Mouse (Mus musculus) adrenal gland, postnatal 14 days (tissue): ENCODE results near the gene Sult4a1. TPM values are rescaled to one million over a fixed set of nuclear protein-coding genes. Genes with fewer than 3 reads are reported as not detected.

Experiments used
- DNase-seq: peaks from one replicate; pipeline ENCODE4 v3.0.0; 2021; ENCODE audit warnings: mixed read lengths
- long read RNA-seq, 2 experiments: library from polyadenylated mRNA; stranded (forward); transcript quantifications; one replicate each; pipeline ENCODE4 v2.0.0; 2021
- total RNA-seq: library from RNA; stranded (reverse); gene quantifications from 2 replicates; pipeline ENCODE4 v1.2.3, GENCODE M21; 2021

The Sult4a1 gene
- total RNA-seq, result 4.2 and 8.4 TPM in 2 replicates
- long read RNA-seq, experiment 1, transcript Sult4a1-201 (7 exons, 2,383 nt), result major isoform, 6 of 8 reads
- long read RNA-seq, experiment 1, partial matches to known transcripts, result 0 of 8 reads
- long read RNA-seq, experiment 1, other reads (novel, unspliced or antisense), result 0 of 8 reads
- long read RNA-seq, experiment 2, transcript Sult4a1-201 (7 exons, 2,383 nt), result major isoform, 6 of 6 reads
- long read RNA-seq, experiment 2, partial matches to known transcripts, result 0 of 6 reads
- long read RNA-seq, experiment 2, other reads (novel, unspliced or antisense), result 0 of 6 reads

- peak; percentile 15 for DNase-seq
Measured at GRCm38 (mm10) chr15:84105105-84105923, at the start of gene Sult4a1. TSS of gene Sult4a1 (minus strand) at chr15:84105754.

GRCm38 (mm10) chr15:84140929-84141328, 35.4 kb upstream of the Sult4a1 start:
- DNase-seq, result no peak

- DNase-seq, result no peak
Measured at GRCm38 (mm10) chr15:84140109-84140508, 34.6 kb upstream of the Sult4a1 start.

GRCm38 (mm10) chr15:84139592-84140005, 34.0 kb upstream of the Sult4a1 start:
- no peak for DNase-seq

GRCm38 (mm10) chr15:84136473-84137415, 31.2 kb upstream of the Sult4a1 start:
- no peak for DNase-seq

GRCm38 (mm10) chr15:84135472-84135871, 29.9 kb upstream of the Sult4a1 start:
- DNase-seq, result peak; percentile 22

GRCm38 (mm10) chr15:84133440-84133839, 27.9 kb upstream of the Sult4a1 start:
- peak; percentile 64 for DNase-seq

- DNase-seq, result peak; percentile 75
Measured at GRCm38 (mm10) chr15:84131971-84132370, 26.4 kb upstream of the Sult4a1 start.

GRCm38 (mm10) chr15:84131096-84131786, 25.7 kb upstream of the Sult4a1 start:
- DNase-seq, result peak; percentile 82

GRCm38 (mm10) chr15:84126871-84127270, 21.3 kb upstream of the Sult4a1 start:
- DNase-seq, result peak; percentile 39

GRCm38 (mm10) chr15:84126447-84126846, 20.9 kb upstream of the Sult4a1 start:
- DNase-seq, result no peak

- DNase-seq, result no peak
Measured at GRCm38 (mm10) chr15:84124086-84124485, 18.5 kb upstream of the Sult4a1 start.

- DNase-seq, result no peak
Measured at GRCm38 (mm10) chr15:84123075-84123474, 17.5 kb upstream of the Sult4a1 start, which contains the start of gene Pnpla5. TSS of gene Pnpla5 (minus strand) at chr15:84123175.

GRCm38 (mm10) chr15:84121036-84121435, 15.5 kb upstream of the Sult4a1 start:
- DNase-seq, result peak; percentile 56

GRCm38 (mm10) chr15:84120612-84121011, 15.1 kb upstream of the Sult4a1 start:
- peak; percentile 58 for DNase-seq

GRCm38 (mm10) chr15:84116466-84116865, 10.9 kb upstream of the Sult4a1 start:
- DNase-seq, result no peak

- DNase-seq, result no peak
Measured at GRCm38 (mm10) chr15:84115727-84116126, 10.2 kb upstream of the Sult4a1 start.

GRCm38 (mm10) chr15:84113873-84114272, 8.3 kb upstream of the Sult4a1 start:
- no peak for DNase-seq

- peak; percentile 56 for DNase-seq
Measured at GRCm38 (mm10) chr15:84108899-84109298, 3.3 kb upstream of the Sult4a1 start.

- no peak for DNase-seq
Measured at GRCm38 (mm10) chr15:84105924-84106500, 458 bp upstream of the Sult4a1 start.

- no peak for DNase-seq
Measured at GRCm38 (mm10) chr15:84104626-84105025, 928 bp downstream of the Sult4a1 start.
